Mouse (Mus musculus): ENCODE data around the gene Lhfpl1. TPM values are rescaled to one million over a fixed set of nuclear protein-coding genes. Genes with fewer than 3 reads are reported as not detected.

Lhfpl1 gene
- polyA plus RNA-seq, 1 experiment from 2014 or later: 2.0 TPM

DNA sequence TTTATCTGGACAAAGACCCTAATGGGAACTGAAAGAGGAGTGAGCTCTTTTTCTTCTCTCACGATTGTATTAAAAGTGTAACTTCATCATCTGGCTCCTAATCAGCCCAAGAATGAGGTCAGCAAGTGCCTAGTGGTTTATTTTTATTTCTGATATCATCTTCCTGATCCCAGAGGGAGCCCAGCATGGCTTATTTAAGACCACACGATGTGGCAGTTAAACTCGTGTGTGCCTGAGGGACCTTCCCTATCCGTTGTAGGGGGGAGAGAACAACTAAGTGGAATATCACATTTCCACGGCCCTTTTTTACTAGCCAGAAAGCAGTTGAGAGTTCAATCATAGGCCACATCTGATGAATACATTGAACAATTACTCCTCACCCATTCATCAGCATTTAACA, 87.1 kb downstream of the Lhfpl1 start:
- Histone ChIP-seq H3K27ac (ENCODE audit: low read length) (no peak overlapping the region), H3K4me3 (ENCODE audit: low read length) (no peak overlapping the region), H3K9me3 (ENCODE audit: low read length) (no peaks in the 10 kb centered on the region), H3K27me3 (ENCODE audit: insufficient read depth, low read length) (peaks cover 5% of the 10 kb centered on the region; the same call in 1 of the 2 replicates), H3K4me2 (replicated peaks; ENCODE audit: low read depth, low read length) (no peak overlapping the region), H3K36me3 (ENCODE audit: insufficient read depth, low read length) (no peaks in the 10 kb centered on the region), H3K9ac (replicated peaks; ENCODE audit: low read length) (no peak overlapping the region), H3K4me1 (ENCODE audit: insufficient read depth, low read length) (no peaks in the 10 kb centered on the region)
- WGBS: 32% methylated on average over 5 of the region's 5 CpGs
- ATAC-seq (ENCODE audit: low FRiP score, low TSS enrichment): no peak

Other genes with a start within 250 kb of the Lhfpl1 start
- gene Amot, start 156.1 kb upstream of the Lhfpl1 start, polyA plus RNA-seq (2015; fragmentation: Nextera tagmentation; extraction: Ambion mirVana): 25.5 TPM in 2 replicates

Data from kidney, embryonic 16.5 days (tissue).